Mouse (Mus musculus) frontal cortex, postnatal 25 days (tissue): ENCODE data around the gene Stx18.

ENCODE experiments used
- DNase-seq, 2 experiments: peaks; one replicate each; pipeline ENCODE4 v3.0.0; 2022; ENCODE audit warnings: low spot score in 2 of 2

Gene Stx18

DNA sequence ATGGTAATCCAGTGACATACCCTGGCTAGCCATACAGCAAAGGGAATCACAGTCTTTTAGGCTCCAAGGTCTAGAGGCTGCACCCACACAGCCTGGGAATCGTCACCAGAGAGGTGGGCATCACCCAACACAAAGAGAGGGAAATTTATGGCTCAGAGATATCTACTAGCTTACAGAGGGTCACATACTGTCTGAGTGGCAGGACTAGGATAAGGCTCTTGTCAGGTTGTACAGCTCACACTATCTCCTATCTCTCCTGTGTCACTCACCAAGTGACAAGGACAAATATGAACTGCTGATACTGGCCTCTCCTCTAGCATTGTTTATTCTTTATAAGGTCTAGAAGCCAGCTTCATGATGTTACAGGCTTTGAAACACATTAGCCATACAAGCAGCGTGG is 90.8 kb downstream of the Stx18 start:
- DNase-seq = no peak

DNA sequence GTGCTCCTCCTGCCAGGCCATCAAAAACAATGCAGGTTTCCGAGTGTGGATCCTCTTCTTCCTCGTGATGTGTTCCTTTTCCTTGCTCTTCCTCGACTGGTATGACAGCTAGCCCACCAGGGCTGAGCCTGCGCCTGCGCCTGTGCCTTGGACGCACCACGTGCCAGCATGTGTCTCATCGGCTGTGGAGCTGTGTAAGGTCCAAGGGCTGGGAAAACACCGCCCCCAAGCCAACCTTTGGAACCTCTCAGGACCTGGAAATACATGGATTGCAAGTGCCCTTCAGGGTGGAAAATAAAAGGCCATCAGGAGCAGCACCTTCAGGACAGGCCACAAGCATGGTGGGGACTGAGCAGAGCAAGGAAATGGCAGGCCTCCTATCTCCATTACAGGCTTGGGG is 97.7 kb downstream of the Stx18 start:
- DNase-seq = no peak

DNA sequence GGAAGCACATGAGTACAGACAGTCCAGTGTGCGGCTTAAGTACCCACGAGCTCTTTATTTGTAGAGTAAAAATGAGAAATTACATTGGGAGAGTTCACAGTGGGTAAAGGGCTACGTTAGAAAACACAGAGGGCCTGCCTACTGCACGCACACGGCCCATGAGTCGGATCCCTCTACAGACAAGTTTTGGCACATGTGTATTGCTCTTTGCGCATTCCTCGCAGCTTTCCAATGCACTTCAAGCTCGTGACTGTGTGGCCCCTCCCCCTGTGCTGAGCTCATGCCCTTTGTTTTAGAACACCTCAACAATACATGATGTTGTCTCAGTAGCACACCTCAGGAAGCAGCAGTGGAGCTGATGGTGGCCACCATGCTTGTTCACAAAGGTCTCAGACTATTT is 98.6 kb downstream of the Stx18 start:
- DNase-seq = no peak

DNA sequence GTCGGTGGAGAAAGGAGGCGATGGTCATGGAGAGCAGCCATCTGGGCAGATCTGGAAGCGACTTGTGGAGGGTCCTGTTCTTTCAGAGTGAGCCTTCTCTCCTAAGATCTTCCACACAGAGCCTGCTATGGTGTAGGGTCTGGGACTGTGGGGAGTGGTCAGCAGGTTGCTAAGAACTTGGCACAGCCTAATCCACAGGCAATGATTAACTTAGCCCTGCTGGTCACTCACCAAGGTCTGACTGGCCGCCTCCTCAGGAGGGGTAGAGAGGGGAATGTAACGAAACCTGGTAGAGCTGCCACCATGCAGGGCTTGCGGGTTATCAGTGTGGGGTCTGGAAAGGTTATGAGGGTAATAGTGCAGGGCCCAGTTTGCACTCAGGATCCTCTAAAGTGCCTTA is 102.4 kb downstream of the Stx18 start:
- DNase-seq = no peak

DNA sequence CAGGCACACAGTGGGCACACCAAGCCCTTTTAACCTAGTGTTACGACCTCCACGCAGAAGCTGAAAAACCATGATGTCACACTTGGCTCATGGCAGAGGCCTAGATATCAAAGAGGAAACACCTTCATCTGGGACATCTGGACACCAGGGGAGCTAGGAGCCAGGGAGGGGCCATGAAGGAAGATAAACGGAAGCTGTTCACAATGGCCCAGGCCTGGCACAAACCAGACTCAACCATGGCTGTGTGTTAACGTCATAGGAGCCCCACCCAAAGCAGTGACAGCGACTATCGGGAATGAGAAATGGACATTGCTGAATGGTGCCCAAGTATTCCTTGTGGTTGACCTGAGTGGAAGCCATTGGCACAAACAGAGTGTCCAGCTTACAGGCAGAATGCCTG is 108.0 kb downstream of the Stx18 start:
- DNase-seq = no peak

DNA sequence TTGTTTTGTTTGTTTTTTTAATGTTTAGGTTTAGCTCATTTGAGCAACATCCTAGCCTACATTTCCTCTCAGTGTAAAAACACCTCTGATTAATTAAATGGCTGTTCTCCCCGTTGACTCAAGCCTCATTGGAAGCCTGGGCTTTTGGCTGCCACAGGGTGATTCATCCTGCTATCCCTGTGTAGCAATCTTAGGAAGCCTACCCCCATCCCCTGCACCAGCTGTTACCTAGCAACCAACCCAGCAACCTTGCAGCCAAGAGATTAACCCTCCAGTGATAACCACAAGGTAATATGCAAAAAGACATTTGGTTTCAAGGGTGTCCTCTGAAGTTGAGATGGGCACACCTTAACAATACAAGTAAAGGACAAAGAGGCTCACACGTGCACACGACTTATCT is 112.7 kb downstream of the Stx18 start:
- no peak for DNase-seq

DNA sequence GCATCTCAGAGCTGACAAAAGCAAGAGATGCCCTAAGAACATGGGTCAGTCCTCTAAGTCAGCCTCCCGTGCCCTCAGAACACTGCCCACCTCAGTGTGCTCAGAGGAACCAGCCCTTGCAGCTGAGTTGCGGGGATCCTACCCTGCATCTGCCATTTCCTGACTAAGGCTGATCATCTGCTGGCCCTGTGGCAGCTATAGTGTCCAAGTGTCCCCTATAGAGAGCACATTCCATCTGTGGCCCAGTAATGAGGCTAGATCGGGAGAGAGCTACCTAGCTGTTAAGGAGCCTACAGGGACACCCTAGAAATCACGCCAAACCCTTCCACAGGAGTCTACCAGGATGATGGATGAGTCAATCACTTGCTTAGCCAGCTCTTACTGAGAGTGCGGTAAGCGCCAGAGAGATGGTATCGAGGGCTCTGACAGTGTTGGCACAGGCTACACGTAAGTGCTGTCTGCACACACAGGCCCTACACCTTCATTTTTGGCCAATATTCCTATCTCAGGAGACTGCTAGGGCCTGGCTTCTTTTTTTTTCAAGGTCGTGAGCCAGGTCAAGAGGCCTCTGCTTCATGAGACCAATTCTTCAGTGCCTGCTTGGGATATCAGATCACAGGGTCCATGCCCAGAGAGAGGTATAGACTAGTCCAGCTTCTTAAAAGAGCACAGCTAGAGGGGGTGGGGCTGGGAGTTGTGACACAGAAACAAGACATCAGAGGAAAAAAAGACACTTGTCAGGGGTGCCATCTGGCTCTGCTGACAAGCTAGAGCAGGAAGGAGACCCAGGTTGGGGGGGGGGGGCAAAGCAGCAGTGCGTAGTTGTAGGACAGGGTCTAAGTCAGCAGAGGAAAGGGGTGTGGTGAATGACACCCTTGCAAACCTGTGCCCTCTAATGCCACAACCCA is 113.9 kb downstream of the Stx18 start:
- no peak for DNase-seq

DNA sequence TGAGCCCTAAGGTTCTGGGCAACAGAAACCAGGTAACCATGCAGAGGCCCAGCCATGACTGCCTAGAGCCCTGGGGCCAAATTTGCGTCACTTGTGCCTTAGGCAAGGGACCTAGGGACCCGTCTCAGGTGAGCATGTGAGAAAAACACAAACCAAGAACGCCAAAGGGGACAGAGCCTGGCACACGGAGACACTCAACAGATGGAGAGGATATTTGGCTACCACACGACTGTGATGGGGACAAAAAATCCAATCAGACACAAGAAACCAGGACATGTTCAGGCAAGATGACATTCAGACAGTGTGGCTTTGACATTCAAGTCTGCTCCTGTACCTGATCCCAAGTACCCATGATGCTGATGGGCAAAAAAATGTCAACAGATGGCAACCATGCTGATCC is 115.1 kb downstream of the Stx18 start:
- no peak for DNase-seq

DNA sequence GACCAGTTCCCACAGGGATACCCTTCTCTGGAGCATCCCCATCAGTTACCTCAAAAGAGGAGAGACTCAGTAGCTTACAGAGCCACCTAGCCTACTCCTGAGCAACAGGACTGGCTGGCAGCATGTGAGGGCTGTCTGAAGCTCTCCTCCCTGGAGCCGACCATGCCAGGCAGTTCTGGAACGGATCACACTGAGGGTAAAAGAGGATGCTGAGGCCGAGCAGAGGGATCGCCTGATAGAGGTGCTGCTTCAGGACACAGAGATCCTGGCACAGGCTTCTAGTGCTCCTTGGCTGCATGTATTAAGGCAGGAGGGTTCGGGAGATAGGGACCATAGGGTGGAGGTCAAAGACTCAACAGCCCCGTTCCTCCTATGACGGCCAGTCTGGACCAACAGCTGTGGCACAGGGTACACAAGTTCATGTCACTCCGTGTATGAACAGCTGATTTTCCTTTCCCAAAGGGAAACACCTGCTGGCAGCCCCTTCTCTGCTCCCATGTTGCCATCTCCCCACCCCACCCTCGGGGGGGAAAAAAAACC is 119.0 kb downstream of the Stx18 start:
- DNase-seq = no peak

DNA sequence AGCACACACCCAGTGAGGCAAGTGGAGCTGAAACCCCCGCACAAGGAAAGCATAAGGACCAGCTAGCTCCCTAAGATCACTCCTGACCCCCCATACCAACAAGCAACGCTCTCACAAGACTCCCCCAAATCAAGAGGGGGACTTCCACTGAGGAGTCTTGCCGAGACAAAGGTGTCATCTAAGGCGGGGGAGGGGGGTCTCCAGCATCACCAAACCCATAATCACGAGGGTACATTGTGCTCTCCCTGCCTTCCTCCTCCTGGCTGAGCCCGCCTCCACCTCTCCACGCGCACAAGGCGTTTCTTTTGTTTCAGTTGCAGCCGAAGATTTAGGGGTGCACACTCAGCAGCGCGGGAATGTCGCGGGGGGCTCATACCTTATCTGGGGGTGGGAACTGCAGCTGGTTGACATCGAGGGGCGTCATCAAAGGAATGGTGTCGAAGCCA is 120.0 kb downstream of the Stx18 start:
- DNase-seq = no peak

DNA sequence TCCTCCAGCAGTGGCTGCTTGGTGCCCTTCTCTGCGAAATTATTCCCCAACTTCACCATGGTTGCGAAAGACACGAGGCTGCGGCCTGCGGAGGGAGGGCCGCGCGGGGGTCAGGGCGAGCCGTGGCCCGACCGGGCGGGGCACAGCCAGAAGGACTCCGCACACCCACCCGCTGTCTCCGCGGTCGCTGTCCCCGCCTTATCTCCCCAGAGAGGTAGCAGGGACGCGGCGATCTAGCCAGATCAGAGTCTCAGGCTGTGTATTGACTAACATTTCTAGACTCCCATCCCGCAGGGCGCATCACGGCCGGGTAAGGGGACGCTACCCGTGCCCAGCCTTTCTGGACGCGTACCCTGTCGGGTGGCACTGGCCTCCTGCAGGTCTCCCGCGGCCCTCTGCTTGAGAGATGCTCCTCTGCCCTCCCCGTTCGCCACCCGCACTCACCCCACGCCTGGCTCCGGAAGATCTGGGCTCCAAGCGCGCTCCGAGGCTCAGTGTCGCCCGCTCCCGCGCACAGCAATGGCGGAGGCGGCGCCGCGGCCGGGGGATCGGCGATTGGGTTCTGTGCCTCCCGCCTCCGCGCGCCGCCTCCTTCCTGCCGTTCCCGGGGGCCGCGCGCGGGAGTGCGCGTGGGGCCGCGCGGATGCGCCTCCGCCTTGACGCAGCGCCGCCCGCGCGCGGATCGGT is 120.5 kb downstream of the Stx18 start:
- DNase-seq = peak; percentile 50 to 56

DNA sequence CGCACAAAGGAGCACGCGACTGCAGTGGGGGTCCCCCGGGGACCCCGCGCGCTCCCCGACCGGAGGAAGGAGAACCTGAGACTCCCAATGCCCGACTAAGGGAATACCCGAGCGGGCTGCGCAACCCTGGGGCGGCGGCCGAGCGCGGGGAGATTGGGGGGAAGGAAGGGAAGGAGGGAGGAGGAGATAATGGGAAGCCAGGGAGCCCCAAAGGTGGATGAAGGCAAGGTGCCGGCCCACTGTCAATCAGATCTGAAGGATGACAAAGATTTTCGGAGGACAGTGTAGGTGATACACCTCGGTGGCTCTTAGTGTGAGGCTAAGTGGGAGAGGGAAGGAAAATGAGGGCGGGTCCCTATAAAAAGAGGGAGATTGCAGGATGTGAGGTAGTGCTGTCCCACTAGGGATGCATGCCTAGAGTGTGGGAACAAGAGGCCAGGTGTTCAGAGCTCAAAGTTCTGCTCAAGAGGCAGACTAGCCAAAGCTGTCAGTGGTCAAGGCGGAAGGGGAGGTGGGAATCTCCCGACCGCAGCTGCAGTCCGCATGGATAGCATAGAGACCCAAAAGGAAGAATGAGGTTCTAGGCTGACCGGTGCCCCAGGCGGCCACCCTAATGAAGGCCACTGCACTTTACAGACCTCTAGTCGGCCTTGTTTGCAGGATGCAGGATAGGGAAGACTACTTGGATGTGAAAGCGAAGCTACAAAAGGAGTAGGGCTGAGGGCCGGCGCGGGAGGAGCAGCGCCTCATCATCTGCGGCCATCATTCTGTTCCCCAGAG is 121.3 kb downstream of the Stx18 start, which contains the start of gene Nsg1:
Gene Nsg1, minus strand, starts transcription at position 274 of the 780 bp plus-strand sequence.
- no peak for DNase-seq

DNA sequence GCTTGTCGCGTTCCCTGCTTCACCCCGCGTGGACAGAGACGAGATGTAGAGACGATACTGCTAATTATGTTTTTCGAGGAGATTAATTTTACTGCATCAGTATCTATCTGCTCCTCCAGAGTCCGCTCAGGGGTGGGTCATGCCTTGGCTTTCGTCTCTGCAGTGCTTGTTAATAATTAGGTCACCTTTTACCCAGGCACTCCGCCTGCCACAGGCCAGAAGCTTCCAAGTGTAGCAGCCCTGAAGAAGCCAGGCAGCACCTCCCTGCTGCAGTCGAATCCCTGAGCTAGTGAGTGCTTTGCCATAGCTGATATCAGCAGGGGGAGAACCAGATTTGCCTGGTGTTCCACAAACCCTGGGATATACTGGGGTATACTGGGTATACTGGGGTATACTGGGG is 130.0 kb downstream of the Stx18 start:
- DNase-seq = no peak

DNA sequence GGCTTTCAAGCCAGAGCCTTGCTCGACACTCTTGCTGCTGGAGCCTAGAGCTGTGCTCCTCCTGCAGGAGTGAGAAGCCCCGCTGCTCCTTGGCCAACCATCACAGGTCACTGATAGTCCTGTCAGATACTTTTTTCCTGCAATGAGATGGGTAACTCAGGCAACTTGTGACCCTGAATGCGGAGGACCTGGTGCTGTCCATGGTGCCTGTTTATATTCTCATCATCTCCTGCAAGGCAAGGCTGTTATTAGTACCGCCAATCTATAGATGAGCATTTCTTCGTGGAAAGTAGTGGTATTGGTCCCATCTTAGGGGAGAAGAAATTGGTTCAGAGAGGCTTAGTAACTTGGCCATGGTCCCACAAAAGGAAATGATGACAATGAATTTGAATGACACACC is 135.2 kb downstream of the Stx18 start:
- no peak for DNase-seq

DNA sequence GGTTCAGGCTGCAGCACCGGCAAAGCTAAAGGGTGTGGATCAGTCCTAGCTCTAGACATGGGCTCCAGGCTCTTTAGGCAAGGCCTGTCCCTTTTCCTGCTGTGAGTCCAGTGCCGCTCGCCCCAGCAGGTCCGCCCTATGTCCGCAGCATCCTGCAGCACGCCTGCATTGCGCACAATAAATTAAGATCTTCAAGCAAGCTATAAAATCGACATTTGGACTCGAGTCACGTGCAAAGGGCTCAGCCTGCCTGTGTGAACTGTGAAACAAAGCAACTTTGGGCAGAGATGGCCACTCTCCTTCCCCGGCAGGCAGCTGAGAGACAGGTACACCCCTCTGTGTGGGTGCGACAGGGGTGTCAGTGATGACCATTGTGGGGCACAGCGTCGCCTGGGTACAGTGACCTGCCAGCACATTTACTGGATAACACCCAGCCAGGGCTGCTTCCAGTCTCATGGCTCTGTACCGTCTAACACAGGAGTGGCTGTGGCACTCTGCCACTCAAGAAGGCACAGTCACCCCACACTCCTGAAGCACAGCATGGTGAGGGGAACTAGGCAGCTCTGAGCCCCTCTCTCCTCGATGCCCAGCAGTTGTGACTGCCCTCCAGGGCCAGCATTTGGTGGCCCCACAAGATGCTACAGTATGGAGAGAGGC is 135.8 kb downstream of the Stx18 start:
- DNase-seq = no peak

DNA sequence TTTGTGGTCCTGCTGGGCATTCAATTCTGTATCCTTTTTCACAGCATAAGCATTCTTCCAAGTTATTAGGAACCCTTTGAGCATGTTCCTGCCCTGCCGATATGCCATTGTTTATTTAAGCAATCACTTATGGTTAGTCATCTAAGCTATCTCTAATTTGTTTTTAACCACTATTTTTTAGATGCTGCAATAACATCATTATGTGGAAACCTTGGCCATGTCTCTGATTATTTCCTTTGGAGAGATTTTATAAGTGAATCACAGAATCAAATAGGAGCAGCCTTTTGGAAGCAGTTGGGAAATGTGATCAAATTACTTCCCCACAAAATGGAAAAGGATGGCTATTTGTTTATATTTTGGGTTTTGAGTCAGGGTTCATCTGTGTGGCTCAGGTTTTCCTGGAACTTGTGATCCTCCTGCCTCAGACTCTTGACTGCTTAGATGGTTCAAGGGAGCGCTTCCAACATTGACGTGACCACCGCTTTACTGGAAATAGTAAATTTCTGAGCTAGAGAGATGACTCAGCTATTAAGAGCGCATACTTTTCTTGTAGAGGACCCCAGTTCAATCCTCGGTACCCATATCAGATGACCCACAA is 146.2 kb downstream of the Stx18 start:
- DNase-seq = no peak

DNA sequence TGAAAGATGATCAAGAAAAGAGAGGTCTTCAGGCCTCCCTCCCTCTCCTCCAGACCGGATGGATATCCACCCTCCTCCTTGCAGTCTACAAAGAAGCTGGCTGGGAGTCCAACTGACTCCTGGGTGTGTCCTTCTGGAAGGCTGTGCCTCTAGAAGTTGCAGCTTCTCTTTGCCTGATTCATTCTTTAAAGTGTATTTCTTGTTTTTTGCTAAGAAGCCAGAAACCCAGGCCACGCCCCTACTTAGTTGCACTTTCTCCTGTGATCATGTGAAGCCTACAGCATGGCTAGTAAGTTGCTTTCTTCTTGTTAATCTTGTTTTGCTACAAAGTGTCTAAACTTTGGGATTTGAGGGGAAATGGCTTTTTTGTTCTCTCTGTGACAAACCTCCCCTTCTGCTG is 148.5 kb downstream of the Stx18 start:
- no peak for DNase-seq
